Mouse (Mus musculus) embryonic stem cell, embryonic (primary cell): ENCODE measurements around the gene Gm48552.

Experiments
- CTCF ChIA-PET, 4 experiments: fragments of 300-600 bp in 2 of 4; fragments of 350-600 bp in 2 of 4; sonication (Branson Sonifier 250); formaldehyde crosslinking; loops; one replicate each; lab custom pipeline; 2022; ENCODE audit warnings: inconsistent platforms in 2 of 4; lab: Charles Lee
- POLR2A ChIA-PET, 4 experiments: fragments of 300-600 bp in 2 of 4; fragments of 350-600 bp in 2 of 4; sonication (Branson Sonifier 250); formaldehyde crosslinking; loops; one replicate each; lab custom pipeline; 2022; ENCODE audit warnings: antibody characterized with exemption in 4 of 4, inconsistent platforms in 1 of 4; lab: Charles Lee

The Gm48552 gene

DNA sequence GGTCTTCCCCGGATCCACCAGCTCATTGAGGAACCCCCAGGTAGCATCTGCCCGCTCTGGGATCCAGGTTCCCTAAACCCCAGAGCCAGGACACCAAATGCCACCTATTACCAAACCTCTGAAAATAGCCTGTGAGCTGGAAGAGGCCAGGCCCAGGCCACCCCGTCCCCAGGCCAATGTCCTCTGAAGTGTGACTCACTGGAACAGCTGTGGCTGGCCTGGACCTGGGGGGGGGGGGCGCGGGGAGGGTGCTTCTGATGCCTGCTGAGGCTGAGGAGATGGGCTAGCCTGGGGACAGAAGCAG is 32.9 kb downstream of the Gm48552 start:
- CTCF ChIA-PET: interaction anchor here in 2 of 4 experiments (1.2 to 1.8 kb wide), 2 partner anchors 12 to 17 kb away, joined by 3 to 6 read pairs; no protein-coding TSS in a partner anchor

DNA sequence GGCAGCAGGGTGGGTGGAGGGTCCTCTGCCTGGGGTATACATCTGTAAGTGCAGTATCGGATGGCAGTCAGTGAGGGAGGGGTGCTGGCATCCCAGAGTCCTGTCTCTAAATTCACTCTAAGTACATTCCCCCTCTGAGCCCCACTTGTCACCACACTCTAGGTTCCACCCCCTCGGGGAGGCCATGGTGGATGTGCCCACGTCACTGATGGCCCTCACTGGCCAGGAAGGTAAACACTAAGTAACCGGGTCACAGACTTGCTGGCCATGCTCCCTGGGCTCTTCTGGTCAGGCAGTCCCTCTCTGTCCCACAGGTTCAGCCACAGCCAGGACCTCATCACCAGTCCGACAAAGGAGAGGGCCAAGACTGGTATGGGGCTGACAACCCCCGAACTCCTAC is 33.4 kb downstream of the Gm48552 start:
- ChIA-PET CTCF (interaction anchor here in 3 of 4 experiments (0.7 to 3.6 kb wide), 4 partner anchors 12 to 21 kb away, joined by 3 to 17 read pairs (median 9); no protein-coding TSS in a partner anchor), POLR2A (interaction anchor here in 3 of 4 experiments (0.6 to 2.8 kb wide), 7 partner anchors 9 to 941 kb away, joined by 4 to 11 read pairs (median 6); no protein-coding TSS in a partner anchor)

More for the DNA sequence above, 32.9 kb downstream of the Gm48552 start:
- POLR2A ChIA-PET: interaction anchor here in 3 of 4 experiments (0.6 to 7.1 kb wide), 8 partner anchors 6 to 940 kb away, joined by 3 to 43 read pairs (median 4); no protein-coding TSS in a partner anchor

DNA sequence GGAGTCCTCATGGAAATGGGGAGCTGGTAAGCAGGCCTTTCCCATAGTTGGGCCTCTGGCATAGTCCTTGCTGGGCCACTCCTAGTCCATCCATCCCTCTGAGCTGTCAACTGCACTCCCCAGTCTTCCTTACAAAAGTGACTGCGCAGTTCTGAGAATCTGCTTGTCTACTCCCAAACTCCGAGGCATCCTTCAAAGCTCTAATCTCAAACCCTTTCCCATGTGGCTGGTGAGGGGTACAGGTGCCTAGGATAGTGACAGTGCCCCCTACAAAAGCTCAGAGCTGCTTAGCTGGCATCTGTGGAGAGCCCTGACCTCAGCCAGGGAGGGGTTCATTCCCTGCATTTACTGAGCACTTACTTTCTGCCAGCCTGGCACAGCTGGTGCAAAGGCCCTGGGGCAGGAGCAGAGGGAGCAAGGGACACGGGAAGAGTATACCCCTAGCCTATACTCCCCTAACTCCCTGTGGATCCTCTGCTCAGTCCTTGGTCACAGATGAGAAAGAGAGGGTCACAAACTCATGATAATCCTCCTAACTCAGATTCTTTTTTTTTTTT is 33.9 kb downstream of the Gm48552 start:
- ChIA-PET POLR2A (interaction anchor here in 2 of 4 experiments (1.4 to 2.8 kb wide), 7 partner anchors 10 to 43 kb away, joined by 4 to 11 read pairs (median 8); no protein-coding TSS in a partner anchor), CTCF (interaction anchor here (0.6 to 3.6 kb wide), 7 partner anchors 11 to 133 kb away, joined by 3 to 17 read pairs (median 3); no protein-coding TSS in a partner anchor)

- ChIA-PET POLR2A (interaction anchor here in 3 of 4 experiments (0.6 to 2.8 kb wide), 15 partner anchors 9 to 495 kb away, joined by 3 to 11 read pairs (median 3); partner anchors contain the start of genes 4930404N11Rik (in 1 of the 3), Dohh (in 1 of the 3), Gm48551 (in 1 of the 3) and Pip5k1c (in 1 of the 3)), CTCF (interaction anchor here (0.6 to 3.6 kb wide), 8 partner anchors 10 to 135 kb away, joined by 3 to 17 read pairs (median 4); no protein-coding TSS in a partner anchor)
Observed at GRCm38 (mm10) chr10:81423476-81424245, 34.9 kb downstream of the Gm48552 start.

GRCm38 (mm10) chr10:81424246-81425051 is 35.6 kb downstream of the Gm48552 start:
- ChIA-PET POLR2A (interaction anchor here in 3 of 4 experiments (0.6 to 2.8 kb wide), 23 partner anchors 11 to 180 kb away, joined by 3 to 11 read pairs (median 3); partner anchors contain the start of genes 4930404N11Rik (in 1 of the 3), Dohh (in 1 of the 3), Gm48551 (in 1 of the 3) and Ncln (in 1 of the 3)), CTCF (interaction anchor here in 3 of 4 experiments (0.8 to 3.6 kb wide), 8 partner anchors 10 to 136 kb away, joined by 3 to 17 read pairs (median 6); partner anchors contain the start of gene Cactin (in 1 of the 3))

GRCm38 (mm10) chr10:81425236-81425850 is 36.5 kb downstream of the Gm48552 start:
- CTCF ChIA-PET: interaction anchor here in 3 of 4 experiments (0.6 to 3.6 kb wide), 6 partner anchors 9 to 174 kb away, joined by 3 to 17 read pairs (median 6); no protein-coding TSS in a partner anchor
- POLR2A ChIA-PET: interaction anchor here in 2 of 4 experiments (0.9 to 5.2 kb wide), 9 partner anchors 7 to 128 kb away, joined by 3 to 43 read pairs (median 3); partner anchors contain the start of genes Dohh (in 1 of the 2), Gm48551 (in 1 of the 2) and Ncln (in 1 of the 2)

DNA sequence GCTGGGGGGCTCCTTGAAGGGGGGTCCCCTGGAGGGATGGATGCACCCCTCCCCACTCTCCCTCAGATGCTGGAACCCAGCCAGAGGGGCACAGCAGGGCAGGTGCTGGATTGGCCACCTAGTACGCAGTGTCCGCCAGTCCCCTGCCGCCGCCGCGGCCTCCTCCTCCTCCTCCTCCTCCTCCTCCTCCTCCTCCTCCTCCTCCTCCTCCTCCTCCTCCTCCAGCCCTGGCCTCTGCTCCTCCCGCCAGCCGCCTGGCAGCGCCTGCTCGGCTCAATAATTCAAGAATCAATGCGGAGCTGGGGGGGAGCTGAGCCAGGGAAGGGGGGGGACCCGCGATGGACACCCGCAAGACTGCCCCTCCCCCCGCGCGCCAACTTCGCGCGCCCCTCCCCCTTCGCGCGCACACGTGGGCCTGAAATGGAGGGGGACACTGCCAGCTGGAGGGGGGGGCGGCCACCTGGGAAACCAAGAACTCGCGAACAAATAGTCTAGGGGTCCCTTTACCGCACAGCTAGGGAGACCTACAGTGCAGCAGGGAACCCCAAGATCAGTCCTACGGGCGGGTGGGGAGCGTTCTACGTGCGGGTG is 37.4 kb downstream of the Gm48552 start:
- POLR2A ChIA-PET: interaction anchor here in 3 of 4 experiments (0.6 to 5.2 kb wide), 10 partner anchors 8 to 349 kb away, joined by 3 to 43 read pairs (median 5); partner anchors contain the start of genes Gm48551 (in 1 of the 3) and Smim24 (in 1 of the 3)
- CTCF ChIA-PET: interaction anchor here (0.5 to 1.5 kb wide), 5 partner anchors 13 to 347 kb away, joined by 3 to 4 read pairs (median 3); no protein-coding TSS in a partner anchor

DNA sequence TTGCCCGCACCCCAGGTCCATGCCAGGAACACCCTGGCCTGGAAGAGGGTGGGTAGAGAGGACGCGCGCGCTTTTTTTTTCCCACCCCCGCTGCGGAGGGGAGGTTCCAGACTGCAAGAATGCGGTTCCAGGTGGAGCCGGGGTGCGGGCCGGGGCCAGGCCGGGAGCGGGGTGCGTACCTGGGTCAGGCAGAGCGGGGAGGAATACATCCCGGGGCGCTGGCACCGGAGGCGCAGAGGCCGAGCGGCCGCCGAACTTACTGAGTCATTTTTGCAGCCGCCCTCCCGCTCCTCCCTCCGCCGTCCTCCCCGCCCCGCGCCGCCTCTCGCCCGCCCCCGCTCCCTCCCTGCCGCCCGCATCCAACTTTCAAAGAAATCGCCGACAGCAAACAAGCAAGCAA is 38.1 kb downstream of the Gm48552 start:
- ChIA-PET POLR2A (interaction anchor here in 3 of 4 experiments (0.7 to 5.2 kb wide), 8 partner anchors 8 to 144 kb away, joined by 3 to 43 read pairs (median 5); no protein-coding TSS in a partner anchor), CTCF (interaction anchor here (0.6 to 1.5 kb wide), 6 partner anchors 21 to 236 kb away, joined by 3 to 7 read pairs (median 4); no protein-coding TSS in a partner anchor)

DNA sequence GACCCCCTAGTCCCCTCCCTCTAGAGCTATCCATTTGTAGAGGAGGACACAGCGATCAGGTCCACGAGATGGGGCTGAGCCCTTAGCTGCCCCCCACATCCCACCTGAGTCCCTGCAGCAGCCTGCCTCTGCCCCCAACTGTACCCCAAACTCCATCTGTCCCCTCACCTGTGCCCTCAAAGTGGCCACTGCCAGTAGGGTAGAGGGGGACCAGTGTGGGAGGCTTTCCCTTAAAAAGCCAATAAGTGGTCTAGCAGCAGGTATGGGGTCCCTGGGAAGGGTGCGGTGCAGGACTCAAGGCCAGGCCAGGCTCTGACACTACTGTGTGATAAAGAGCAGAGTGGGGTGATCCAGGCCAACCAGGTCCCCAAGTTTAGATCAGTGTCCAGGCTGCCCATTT is 38.5 kb downstream of the Gm48552 start:
- CTCF ChIA-PET: interaction anchor here in 3 of 4 experiments (0.7 to 1.5 kb wide), 5 partner anchors 21 to 236 kb away, joined by 3 to 7 read pairs (median 4); no protein-coding TSS in a partner anchor

DNA sequence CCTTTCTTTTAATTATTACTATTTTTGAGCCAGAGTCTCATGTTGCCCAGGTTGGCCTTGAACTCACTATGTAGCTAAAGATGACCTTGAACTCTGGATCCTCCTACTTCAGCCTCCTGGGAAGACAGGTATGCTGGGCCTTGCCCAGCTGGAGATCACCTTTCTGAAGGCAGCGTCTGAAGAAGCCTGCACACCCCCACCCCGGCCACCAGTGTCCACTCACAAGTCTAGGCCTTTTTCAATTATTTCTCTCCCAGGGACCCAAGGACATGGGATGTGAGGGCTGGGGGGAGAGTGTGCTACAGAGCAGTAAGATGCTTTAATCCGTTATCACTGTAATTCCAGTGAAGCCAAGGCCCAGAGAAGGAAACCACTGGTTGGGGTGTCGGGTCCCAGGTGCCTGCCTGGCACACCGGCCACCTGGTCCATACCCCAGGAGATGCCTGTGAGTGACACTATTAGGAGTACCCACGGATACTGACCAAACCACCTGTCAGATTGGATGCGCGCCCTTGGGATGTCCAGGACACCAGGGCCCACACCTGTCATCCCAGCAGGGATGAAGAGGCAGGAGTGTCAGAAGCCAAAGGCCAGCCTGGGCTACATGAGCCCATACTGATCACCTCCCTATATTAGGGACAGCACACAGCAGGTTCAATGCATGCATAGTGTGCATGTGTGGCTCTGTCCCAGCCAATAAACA is 39.1 kb downstream of the Gm48552 start:
- ChIA-PET CTCF (interaction anchor here in 2 of 4 experiments (0.7 to 1.5 kb wide), 4 partner anchors 22 to 122 kb away, joined by 3 to 7 read pairs (median 3); no protein-coding TSS in a partner anchor), POLR2A (interaction anchor here in 3 of 4 experiments (0.5 to 6.8 kb wide), 6 partner anchors 9 to 30 kb away, joined by 4 to 75 read pairs (median 7); no protein-coding TSS in a partner anchor)

More for the DNA sequence above, 38.5 kb downstream of the Gm48552 start:
- POLR2A ChIA-PET: interaction anchor here in 3 of 4 experiments (0.7 to 5.2 kb wide), 7 partner anchors 8 to 144 kb away, joined by 3 to 43 read pairs (median 5); no protein-coding TSS in a partner anchor

DNA sequence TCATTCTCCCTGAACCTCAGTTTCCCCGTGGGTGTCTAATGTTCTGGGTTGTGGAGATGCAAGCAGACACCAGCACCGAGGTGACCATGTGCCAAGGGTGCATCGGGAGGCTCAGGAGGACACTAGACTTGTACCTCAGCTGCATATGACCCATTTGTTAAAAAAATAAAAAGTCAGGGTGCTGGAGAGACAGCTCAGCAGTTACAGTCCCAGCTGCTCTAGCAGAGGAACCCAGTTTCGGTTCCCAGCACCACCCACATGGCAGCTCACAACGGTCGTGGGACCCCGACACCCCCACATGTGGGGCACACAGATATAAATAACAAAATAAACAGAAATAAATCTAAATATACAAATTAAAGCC is 39.7 kb downstream of the Gm48552 start:
- ChIA-PET POLR2A (interaction anchor here in 3 of 4 experiments (1.0 to 6.8 kb wide), 5 partner anchors 10 to 108 kb away, joined by 3 to 75 read pairs (median 18); partner anchors contain the start of genes Cactin (in 1 of the 3) and Fzr1 (in 1 of the 3)), CTCF (interaction anchor here in 1 of 4 experiments (0.9 kb wide), 1 partner anchor 10 kb away, joined by 3 read pairs; no protein-coding TSS in a partner anchor)

GRCm38 (mm10) chr10:81429092-81429491 is 40.3 kb downstream of the Gm48552 start:
- ChIA-PET CTCF (interaction anchor here (0.6 to 2.1 kb wide), 28 partner anchors 10 to 198 kb away, joined by 3 to 19 read pairs (median 4); partner anchors contain the start of genes Pip5k1c (in 2 of the 4), Atcay (in 1 of the 4), Celf5 (in 1 of the 4) and Dohh (in 1 of the 4)), POLR2A (interaction anchor here in 3 of 4 experiments (0.6 to 6.8 kb wide), 56 partner anchors 10 to 589 kb away, joined by 3 to 75 read pairs (median 4); partner anchors contain the start of genes Cactin (in 3 of the 3), Fzr1 (in 3 of the 3), Dohh (in 2 of the 3) and Gadd45b (in 2 of the 3))

DNA sequence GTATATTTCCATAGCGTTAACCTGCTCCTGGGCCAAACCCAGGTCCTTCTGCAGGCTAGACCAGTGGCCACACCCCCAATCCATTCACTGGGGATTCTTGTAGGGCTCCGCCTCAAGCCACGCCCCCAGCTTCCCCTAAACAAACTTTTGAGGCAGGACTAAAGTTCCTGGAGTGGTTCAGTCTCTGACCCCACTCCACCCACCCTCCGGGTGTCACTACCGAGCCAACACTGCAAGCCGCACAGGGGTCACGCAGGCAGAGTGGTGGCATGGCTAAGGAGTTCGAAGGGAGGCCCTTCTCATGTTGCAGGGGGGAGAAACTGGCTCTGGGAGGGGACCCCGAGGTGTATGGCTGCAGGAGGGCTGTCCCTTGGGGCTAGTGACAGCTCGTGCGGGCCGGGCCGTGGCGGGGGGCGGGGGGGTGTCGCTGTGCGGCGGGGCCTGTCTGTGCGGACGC is 40.8 kb downstream of the Gm48552 start:
- ChIA-PET CTCF (interaction anchor here (0.5 to 2.1 kb wide), 31 partner anchors 11 to 199 kb away, joined by 3 to 19 read pairs (median 4); partner anchors contain the start of genes Pip5k1c (in 2 of the 4), Atcay (in 1 of the 4), Celf5 (in 1 of the 4) and Dohh (in 1 of the 4)), POLR2A (interaction anchor here in 3 of 4 experiments (0.6 to 6.8 kb wide), 59 partner anchors 10 to 588 kb away, joined by 3 to 75 read pairs (median 4); partner anchors contain the start of genes Cactin (in 3 of the 3), Fzr1 (in 3 of the 3), Dohh (in 2 of the 3) and Gadd45b (in 2 of the 3))
